Mouse (Mus musculus) hindbrain, embryonic 15.5 days (tissue): ENCODE measurements around the gene Setd3. TPM values are rescaled to one million over a fixed set of nuclear protein-coding genes. Genes with fewer than 3 reads are reported as not detected.

ENCODE experiments used
- ATAC-seq: fragments of 200-750 bp; cut with Nextera tagmentation; 2 replicates; pipeline ENCODE4 v1.8.0; 2017; ENCODE audit warnings: low read depth, moderate number of reproducible peaks, moderate TSS enrichment; ENCODE audit not compliant: low FRiP score
- H3K27ac ChIP-seq: fragments of 300-500 bp; sonication (generic); replicated peaks from 2 replicates; pipeline ENCODE4 v1.5.1; 2015; ENCODE audit warnings: mild to moderate bottlenecking, inconsistent platforms
- H3K27me3 ChIP-seq: fragments of 300-500 bp; sonication (generic); 2 replicates; pipeline ENCODE4 v1.6.1; 2015; ENCODE audit warnings: control low read depth, inconsistent platforms
- H3K36me3 ChIP-seq: fragments of 300-500 bp; sonication (generic); 2 replicates; pipeline ENCODE4 v1.6.1; 2015; ENCODE audit warnings: control low read depth, inconsistent platforms
- H3K4me1 ChIP-seq: fragments of 300-500 bp; sonication (generic); replicated peaks from 2 replicates; pipeline ENCODE4 v1.6.1; 2015; ENCODE audit warnings: control low read depth, inconsistent platforms
- H3K4me2 ChIP-seq: fragments of 300-500 bp; sonication (generic); 2 replicates; pipeline ENCODE4 v1.6.1; 2015; ENCODE audit warnings: moderate library complexity, mild to moderate bottlenecking, inconsistent platforms
- H3K4me3 ChIP-seq: fragments of 300-500 bp; sonication (generic); 2 replicates; pipeline ENCODE4 v1.5.1; 2015; ENCODE audit warnings: mild to moderate bottlenecking, inconsistent platforms
- H3K9ac ChIP-seq: fragments of 300-500 bp; sonication (generic); 2 replicates; pipeline ENCODE4 v1.6.1; 2015; ENCODE audit warnings: inconsistent platforms
- H3K9me3 ChIP-seq: fragments of 300-500 bp; sonication (generic); 2 replicates; pipeline ENCODE4 v1.6.1; 2016; ENCODE audit warnings: control low read depth, inconsistent platforms
- WGBS: fragments of 180-500 bp; shearing (Covaris S2); methylation state at CpG from one replicate; pipeline ENCODE4 v1.1.7; 2015; 5-methylcytosine and 5-hydroxymethylcytosine counted together
- polyA plus RNA-seq: library from polyadenylated mRNA; unstranded; fragments of >200 nt; fragmentation: Nextera tagmentation; extraction: Ambion mirVana; gene quantifications from 2 replicates; pipeline ENCODE4 v1.2.1, GENCODE M21; 2015

Setd3 gene
- polyA plus RNA-seq, 1 experiment from 2014 or later: 95.9 TPM

DNA sequence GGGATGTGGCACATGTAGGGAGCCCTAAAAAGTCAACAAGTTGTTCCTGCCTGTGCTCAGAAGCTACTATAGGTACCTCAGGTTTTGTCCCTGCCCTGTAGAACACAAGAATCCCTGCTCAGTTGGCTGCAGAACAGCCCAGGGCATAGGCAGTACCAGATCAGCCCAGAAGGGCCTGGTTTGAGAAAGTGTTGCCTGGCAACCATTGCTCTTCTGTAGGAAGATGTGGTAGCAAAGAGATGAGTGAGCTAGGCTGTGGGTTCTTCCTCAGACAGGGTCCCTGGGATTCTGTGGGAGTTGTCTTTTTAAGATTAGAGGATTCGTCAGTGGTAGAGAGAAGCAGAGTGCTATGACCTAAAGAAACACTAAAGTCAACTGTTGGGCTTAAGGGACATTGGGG is 21.0 kb upstream of the Setd3 start:
- Histone ChIP-seq H3K27ac (no peak overlapping the region), H3K4me3 (no peak overlapping the region), H3K4me2 (no peak overlapping the region), H3K9me3 (no peaks in the 10 kb centered on the region), H3K9ac (no peak overlapping the region), H3K4me1 (no peaks in the 10 kb centered on the region), H3K27me3 (no peaks in the 10 kb centered on the region), H3K36me3 (peaks cover 69% of the 10 kb centered on the region)
- no peak for ATAC-seq
- 100% methylated on average over 1 of the region's 1 CpGs for WGBS

DNA sequence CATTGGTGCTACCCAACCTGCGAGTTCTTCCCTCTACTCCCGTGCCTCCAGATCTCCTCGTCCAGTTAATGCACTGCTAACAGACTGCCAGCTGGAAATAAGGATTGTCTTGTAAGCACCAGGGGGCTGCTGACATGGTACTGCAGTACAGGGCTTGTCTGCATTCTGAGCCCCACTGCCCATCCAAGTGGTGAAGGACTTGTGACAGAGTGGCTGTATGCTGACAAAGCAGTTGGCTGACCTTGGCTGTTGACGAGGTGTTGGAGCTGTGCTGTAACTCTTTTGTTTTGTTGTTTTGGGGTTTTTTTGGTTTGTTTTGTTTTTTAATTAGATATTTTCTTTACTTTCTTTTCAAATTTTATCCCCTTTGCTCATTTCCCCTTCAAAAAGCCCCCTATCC is 19.3 kb upstream of the Setd3 start:
- H3K4me2 ChIP-seq: no peak overlapping the region
- no peaks in the 10 kb centered on the region for H3K9me3 ChIP-seq
- H3K27me3 ChIP-seq: no peaks in the 10 kb centered on the region
- no peak overlapping the region for H3K4me3 ChIP-seq
- 81% methylated on average over 4 of the region's 4 CpGs for WGBS
- no peak overlapping the region for H3K9ac ChIP-seq
- no peaks in the 10 kb centered on the region for H3K4me1 ChIP-seq
- H3K36me3 ChIP-seq: peaks cover 81% of the 10 kb centered on the region
- no peak overlapping the region for H3K27ac ChIP-seq
- no peak for ATAC-seq

DNA sequence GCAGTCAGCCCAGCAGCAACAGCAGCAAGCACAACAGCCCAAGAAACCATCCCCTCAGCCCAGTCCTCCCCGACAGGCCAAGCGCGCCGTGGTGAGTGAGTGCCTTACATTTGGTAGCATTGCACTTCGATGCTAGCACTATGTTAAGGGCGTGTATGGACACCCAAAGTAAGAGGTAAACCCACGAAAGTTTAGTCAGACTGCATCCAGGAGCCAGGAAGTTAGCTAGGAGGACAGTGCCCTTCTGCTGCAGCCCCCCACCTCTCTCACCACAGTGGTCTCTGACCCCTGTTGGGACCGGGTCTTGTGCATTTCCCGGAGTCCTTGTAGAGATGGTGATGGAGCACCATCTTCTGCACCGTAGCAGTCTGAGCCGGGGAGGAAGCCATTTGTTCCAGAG is 16.6 kb upstream of the Setd3 start:
- Histone ChIP-seq H3K27me3 (no peaks in the 10 kb centered on the region), H3K9me3 (no peaks in the 10 kb centered on the region), H3K4me1 (no peaks in the 10 kb centered on the region), H3K27ac (no peak overlapping the region), H3K36me3 (peaks cover 83% of the 10 kb centered on the region), H3K4me2 (no peak overlapping the region), H3K9ac (no peak overlapping the region), H3K4me3 (no peak overlapping the region)
- no peak for ATAC-seq
- WGBS: 98% methylated on average over 11 of the region's 11 CpGs

DNA sequence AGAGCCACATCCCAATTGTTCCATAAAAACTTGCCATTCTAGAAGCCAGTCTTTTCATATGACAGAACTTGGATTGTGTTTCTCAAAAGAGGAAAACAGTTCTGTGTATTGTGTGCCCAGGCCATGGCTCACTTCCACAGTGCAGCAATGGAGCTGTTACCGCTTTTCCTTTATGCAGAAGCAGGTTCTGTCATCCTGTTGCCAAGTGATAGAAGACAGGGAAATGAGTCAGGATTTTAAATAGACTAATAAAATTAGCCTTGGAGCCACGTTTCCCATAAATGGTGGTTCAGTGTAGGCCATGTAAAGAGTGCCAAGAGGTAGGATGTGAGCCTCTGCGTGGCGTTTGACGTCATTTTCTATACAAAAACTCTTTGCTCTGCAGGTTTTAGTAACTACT is 14.8 kb upstream of the Setd3 start:
- no peaks in the 10 kb centered on the region for H3K27me3 ChIP-seq
- no peaks in the 10 kb centered on the region for H3K9me3 ChIP-seq
- no peak overlapping the region for H3K4me3 ChIP-seq
- H3K9ac ChIP-seq: no peak overlapping the region
- WGBS: 89% methylated on average over 5 of the region's 5 CpGs
- H3K4me1 ChIP-seq: no peaks in the 10 kb centered on the region
- H3K36me3 ChIP-seq: peaks cover 81% of the 10 kb centered on the region
- H3K27ac ChIP-seq: no peak overlapping the region
- no peak for ATAC-seq
- H3K4me2 ChIP-seq: no peak overlapping the region

DNA sequence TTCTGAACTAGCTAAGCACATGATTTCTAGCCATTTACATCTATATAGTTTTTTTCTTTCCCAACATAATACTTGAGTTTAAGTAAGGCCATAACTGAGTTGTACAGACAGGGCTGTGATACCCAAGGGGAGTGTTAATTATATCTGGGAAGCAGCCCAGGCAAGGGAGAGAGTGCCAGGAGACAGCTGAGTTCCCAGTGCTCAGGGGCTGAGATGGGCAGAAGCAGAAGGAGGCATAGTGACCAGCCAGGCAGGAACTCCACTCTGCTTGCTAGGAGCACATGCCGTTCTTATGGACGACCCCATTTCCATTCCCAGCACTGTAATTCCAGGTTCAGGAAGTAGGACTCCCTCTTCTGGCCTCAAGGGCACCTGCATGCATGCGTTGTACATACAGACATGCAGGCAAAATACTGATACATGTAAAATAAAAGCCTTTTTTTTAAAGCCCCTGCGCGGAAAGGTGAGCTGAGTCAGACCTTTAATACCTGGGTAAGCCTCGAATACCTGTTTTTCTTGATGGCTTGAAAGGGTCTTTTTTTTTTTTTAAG is 8.5 kb upstream of the Setd3 start:
- H3K27ac ChIP-seq: no peak overlapping the region
- H3K4me1 ChIP-seq: no peaks in the 10 kb centered on the region
- H3K4me3 ChIP-seq: no peak overlapping the region
- 92% methylated on average over 6 of the region's 6 CpGs for WGBS
- H3K36me3 ChIP-seq: peaks cover 66% of the 10 kb centered on the region
- no peak for ATAC-seq
- no peaks in the 10 kb centered on the region for H3K27me3 ChIP-seq
- no peaks in the 10 kb centered on the region for H3K9me3 ChIP-seq
- H3K4me2 ChIP-seq: no peak overlapping the region
- no peak overlapping the region for H3K9ac ChIP-seq

DNA sequence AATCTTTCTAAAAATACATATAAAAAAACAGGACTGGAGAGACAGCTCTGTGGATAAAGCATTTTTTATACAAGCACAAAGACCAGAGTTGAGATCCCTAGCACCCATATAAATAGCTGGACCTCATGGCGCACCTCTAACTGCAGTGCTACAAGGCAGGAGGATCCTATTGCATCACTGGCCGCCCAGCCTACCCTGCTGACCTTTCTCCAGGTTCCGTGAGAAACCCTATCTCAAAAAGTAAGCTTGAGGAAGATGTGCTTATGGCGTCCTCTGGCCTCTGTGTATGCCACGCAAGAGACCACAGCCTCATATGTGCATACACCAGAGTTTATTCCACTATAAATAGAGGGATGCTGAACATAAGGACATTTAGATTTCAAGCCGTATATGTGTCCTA is 2.6 kb upstream of the Setd3 start:
- ATAC-seq: no peak
- Histone ChIP-seq H3K4me3 (no peak overlapping the region), H3K27me3 (no peaks in the 10 kb centered on the region), H3K9ac (no peak overlapping the region), H3K9me3 (no peaks in the 10 kb centered on the region), H3K36me3 (peaks cover 24% of the 10 kb centered on the region), H3K27ac (no peak overlapping the region), H3K4me2 (no peak overlapping the region), H3K4me1 (peaks cover 26% of the 10 kb centered on the region)
- WGBS: 93% methylated on average over 6 of the region's 6 CpGs

DNA sequence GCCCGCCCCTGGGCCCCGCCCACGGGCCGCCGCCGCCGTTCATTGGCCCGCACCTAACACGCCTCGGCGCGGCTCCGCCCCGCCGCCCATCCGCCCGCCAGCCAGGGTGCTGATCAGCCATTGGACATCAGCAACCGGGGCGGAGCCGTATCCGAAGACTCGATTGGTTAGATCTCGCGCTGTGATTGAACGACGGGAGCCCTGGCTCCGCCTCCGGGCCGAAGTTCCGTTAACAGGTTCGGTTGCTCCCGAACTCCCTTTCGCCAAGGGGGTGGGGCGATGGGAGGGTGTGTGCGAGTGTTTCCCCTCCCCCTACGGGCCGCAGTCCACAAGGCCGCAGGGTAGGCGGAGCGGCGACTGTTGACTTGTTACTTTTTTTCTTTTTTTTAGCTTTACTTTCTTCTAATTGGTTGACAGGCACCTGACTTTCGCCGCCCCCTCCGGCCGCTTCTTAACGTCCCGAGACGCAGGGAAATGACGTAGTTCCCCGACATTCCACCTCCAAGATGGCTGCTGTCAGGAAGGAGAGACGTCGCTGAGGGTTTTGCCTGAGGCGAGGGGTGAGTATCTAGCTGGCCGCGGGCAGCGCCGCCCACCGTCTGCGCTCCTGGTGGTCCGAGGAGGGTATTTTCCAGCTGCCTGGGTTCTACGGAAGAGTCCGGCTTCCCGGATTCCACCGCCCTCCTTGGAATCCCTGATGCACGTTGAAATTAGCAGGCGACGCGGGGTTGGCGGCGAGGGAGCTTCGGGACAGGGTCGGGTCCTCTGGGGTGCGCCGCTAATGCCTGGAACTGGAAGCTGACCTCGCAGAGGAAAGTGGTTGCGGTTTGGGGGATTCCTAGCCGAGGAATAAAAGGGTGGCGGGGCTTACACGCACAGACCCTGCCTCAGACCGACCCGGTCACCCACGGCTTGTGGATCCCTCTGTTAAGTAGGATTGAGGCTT is 480 bp upstream of the Setd3 start, which contains the start of gene Ccnk:
Ccnk (plus strand) TSS at position 259 of the 946 bp plus-strand sequence.
- H3K9me3 ChIP-seq: no peaks in the 10 kb centered on the region
- H3K4me2 ChIP-seq: peak within 1 kb of the TSS; percentile 88
- peak; percentile 98 for ATAC-seq
- under 1% methylated on average over 82 of the region's 82 CpGs for WGBS
- H3K9ac ChIP-seq: peak within 1 kb of the TSS; percentile 88
- H3K36me3 ChIP-seq: peaks cover 15% of the 10 kb centered on the region
- no peaks in the 10 kb centered on the region for H3K27me3 ChIP-seq
- H3K27ac ChIP-seq: peak within 1 kb of the TSS; percentile 88
- H3K4me3 ChIP-seq: peak within 1 kb of the TSS; percentile 66
- H3K4me1 ChIP-seq: peaks cover 33% of the 10 kb centered on the region

DNA sequence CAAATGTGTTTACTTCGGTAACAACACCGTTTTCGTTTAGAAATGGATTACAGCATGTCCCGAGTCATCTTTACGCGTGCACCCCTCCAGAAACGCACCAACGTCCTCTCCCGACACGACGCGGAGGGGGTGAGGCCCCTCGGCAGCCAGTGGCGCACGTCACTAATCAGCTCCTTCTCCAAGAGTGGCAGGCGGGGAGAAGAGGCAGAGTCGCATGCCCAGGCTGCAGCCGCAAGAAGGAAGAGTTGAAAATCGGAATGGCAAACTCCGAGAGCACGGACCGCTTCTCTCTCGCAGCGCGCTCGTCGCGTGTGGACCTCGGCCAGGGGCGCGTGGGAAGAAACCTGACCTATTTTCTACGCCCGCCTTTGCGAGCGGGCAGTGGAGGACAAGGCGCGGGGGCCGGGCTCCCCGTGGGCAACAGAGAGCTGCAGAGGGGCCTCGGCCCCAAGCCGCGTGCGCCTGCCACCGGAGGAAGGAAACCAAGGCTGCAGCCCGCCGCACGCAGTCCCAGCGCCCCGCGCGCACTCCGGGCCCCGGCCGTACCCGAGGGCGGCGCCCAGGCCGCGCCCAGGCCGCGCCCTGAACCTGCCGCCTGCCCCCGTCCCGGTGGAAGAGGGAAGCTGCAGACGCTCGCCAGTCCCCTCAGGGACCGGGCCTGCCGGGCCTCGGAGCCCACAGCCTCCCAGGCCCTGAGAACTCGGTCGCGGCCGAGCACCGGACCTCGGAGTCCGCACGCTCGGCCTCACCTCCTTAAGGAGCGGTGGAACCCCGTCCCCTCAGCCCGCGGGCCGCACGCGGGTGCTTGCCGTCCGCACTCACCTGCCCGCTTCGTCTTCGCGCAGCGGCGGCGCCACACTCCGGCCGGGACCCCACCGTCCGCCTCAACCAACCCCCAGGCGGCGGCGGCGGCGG is 526 bp downstream of the Setd3 start:
- peak overlapping the region; percentile 66 for H3K4me3 ChIP-seq
- no peaks in the 10 kb centered on the region for H3K27me3 ChIP-seq
- under 1% methylated on average over 100 of the region's 103 CpGs for WGBS
- peak overlapping the region; percentile 88 for H3K27ac ChIP-seq
- peaks cover 33% of the 10 kb centered on the region for H3K4me1 ChIP-seq
- peak; percentile 71 for ATAC-seq
- H3K9ac ChIP-seq: peak overlapping the region; percentile 88
- peaks cover 8% of the 10 kb centered on the region for H3K36me3 ChIP-seq
- peak overlapping the region; percentile 84 for H3K4me2 ChIP-seq
- no peaks in the 10 kb centered on the region for H3K9me3 ChIP-seq

DNA sequence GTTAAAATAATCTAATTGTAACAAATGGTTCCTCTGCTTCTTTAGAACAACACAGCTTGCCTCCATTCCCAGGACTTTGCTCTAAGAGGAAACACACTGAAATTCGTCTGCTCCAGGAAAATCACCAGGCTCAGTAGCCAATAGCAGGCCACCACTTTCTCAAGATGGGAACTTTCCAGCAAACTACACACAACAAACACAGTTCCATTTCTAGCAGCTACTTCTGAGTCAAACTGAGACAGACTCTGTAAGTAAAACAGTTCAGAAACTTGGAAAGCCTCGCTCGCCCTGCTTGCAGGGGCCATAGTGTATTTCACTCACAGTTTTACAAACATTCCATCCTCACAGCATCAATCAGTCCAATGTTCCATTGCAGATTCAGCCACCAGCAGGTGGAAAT is 2.7 kb downstream of the Setd3 start:
- Histone ChIP-seq H3K9ac (no peak overlapping the region), H3K27me3 (no peaks in the 10 kb centered on the region), H3K4me1 (peaks cover 32% of the 10 kb centered on the region), H3K4me3 (no peak overlapping the region), H3K9me3 (no peaks in the 10 kb centered on the region), H3K36me3 (no peaks in the 10 kb centered on the region; the same call in 1 of the 2 replicates), H3K27ac (no peak overlapping the region), H3K4me2 (no peak overlapping the region)
- no peak for ATAC-seq
- WGBS: 77% methylated on average over 3 of the region's 3 CpGs

DNA sequence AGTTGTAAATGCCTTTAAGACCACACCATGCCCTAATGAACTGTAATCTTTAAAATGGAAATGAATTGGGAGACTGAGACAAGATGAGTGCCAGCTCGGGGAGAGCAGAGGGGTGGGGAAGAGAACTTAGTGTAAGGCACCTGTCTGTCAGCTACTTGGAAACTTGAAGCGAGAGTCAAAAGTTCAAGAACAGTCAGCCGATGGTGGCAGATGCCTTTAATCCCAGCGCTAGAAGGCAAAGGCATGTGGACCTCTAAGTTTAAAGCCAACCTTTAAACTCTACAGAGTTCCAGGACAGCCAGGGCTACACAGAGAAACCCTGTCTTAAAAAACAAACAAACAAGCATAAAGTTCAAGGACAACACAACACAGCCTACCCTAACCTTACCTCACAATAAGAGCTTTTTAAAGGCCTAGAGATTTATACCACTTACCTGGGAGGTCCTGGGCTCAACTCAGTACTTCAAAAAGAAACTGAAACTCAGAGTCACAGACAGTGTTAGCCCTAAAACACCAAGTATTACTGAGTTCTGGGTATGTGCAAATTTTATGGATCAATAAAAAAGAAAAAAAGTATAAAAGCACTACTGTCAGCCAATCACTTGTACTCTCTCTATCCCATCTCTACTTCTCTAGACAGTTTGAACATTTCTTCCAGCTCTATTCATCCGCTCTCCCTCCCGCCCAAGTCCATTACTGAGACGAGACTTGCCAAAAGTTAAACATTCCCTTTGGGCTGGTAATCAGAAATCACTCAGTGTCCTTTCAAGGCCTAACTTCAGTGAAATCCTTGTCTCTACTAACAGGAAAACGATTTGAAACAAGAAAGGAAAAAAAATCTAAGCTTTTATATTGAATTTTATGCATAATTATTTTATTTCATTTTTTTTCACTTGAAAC is 4.3 kb downstream of the Setd3 start:
- H3K27ac ChIP-seq: no peak overlapping the region
- H3K27me3 ChIP-seq: no peaks in the 10 kb centered on the region
- H3K4me1 ChIP-seq: peaks cover 20% of the 10 kb centered on the region
- no peaks in the 10 kb centered on the region for H3K9me3 ChIP-seq
- ATAC-seq: no peak
- H3K9ac ChIP-seq: no peak overlapping the region
- H3K36me3 ChIP-seq: no peaks in the 10 kb centered on the region
- H3K4me2 ChIP-seq: no peak overlapping the region
- H3K4me3 ChIP-seq: no peak overlapping the region
- 74% methylated on average over 8 of the region's 8 CpGs for whole genome bisulfite sequencing

DNA sequence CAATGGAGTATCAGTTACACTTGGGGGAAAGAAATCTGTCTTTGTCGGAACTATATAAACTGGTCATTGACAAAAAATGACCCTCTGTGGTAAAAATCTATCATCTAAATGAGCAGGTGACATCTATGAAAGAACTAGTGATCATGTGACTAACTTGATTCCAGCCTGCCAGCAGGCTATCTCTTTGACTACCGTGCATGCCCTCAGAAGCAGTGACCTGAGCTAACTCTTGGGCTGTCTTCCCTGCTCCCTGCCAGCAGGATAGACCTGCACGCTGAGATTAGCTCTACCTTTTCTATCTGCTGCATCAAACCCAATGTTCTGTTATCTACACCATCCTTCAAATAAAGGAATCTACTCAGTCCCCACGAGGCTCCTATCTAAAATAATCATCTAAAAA is 6.5 kb downstream of the Setd3 start:
- H3K9ac ChIP-seq: no peak overlapping the region
- no peak overlapping the region for H3K4me2 ChIP-seq
- ATAC-seq: no peak
- H3K27me3 ChIP-seq: no peaks in the 10 kb centered on the region
- H3K36me3 ChIP-seq: no peaks in the 10 kb centered on the region
- H3K4me1 ChIP-seq: peaks cover 19% of the 10 kb centered on the region
- H3K9me3 ChIP-seq: no peaks in the 10 kb centered on the region
- whole genome bisulfite sequencing: 45% methylated on average over 4 of the region's 4 CpGs
- H3K4me3 ChIP-seq: no peak overlapping the region
- H3K27ac ChIP-seq: no peak overlapping the region
